Mouse (Mus musculus) lung, embryonic 16.5 days (tissue): ENCODE measurements around the gene Akr1b10. TPM values are rescaled to one million over a fixed set of nuclear protein-coding genes. Genes with fewer than 3 reads are reported as not detected.

ENCODE experiments used
- ATAC-seq: fragments of 200-750 bp; cut with Nextera tagmentation; 2 replicates; pipeline ENCODE4 v1.8.0; 2017; ENCODE audit warnings: low read depth, mild to moderate bottlenecking, moderate library complexity
- H3K27ac ChIP-seq: fragments of 300-500 bp; sonication (generic); 2 replicates; pipeline ENCODE4 v1.5.1; 2014; ENCODE audit warnings: mild to moderate bottlenecking, control low read depth, low read length
- H3K27me3 ChIP-seq: fragments of 300-500 bp; sonication (generic); 2 replicates; pipeline ENCODE4 v1.6.1; 2014; ENCODE audit warnings: low read depth, low read length, mixed read lengths; ENCODE audit not compliant: control insufficient read depth, insufficient read depth
- H3K36me3 ChIP-seq: fragments of 300-500 bp; sonication (generic); 2 replicates; pipeline ENCODE4 v1.6.1; 2014; ENCODE audit warnings: low read length; ENCODE audit not compliant: control insufficient read depth, insufficient read depth
- H3K4me1 ChIP-seq: fragments of 300-500 bp; sonication (generic); replicated peaks from 2 replicates; pipeline ENCODE4 v1.6.1; 2014; ENCODE audit warnings: low read length, mixed read lengths; ENCODE audit not compliant: control insufficient read depth, insufficient read depth
- H3K4me2 ChIP-seq: fragments of 300-500 bp; sonication (generic); 2 replicates; pipeline ENCODE4 v1.6.1; 2014; ENCODE audit warnings: low read depth, low read length, control low read depth
- H3K4me3 ChIP-seq: fragments of 300-500 bp; sonication (generic); 2 replicates; pipeline ENCODE4 v1.5.1; 2014; ENCODE audit warnings: mild to moderate bottlenecking, low read length, control low read depth
- H3K9ac ChIP-seq: fragments of 300-500 bp; sonication (generic); 2 replicates; pipeline ENCODE4 v1.6.1; 2014; ENCODE audit warnings: low read length, control low read depth
- H3K9me3 ChIP-seq: fragments of 300-500 bp; sonication (generic); 2 replicates; pipeline ENCODE4 v1.6.1; 2016; ENCODE audit warnings: low read length; ENCODE audit not compliant: control insufficient read depth
- WGBS: fragments of 180-500 bp; shearing (Covaris S2); extraction: QIAGEN DNeasy Blood & Tissue Kit; methylation state at CpG from one replicate; pipeline ENCODE4 v1.1.7; 2014; 5-methylcytosine and 5-hydroxymethylcytosine counted together
- polyA plus RNA-seq: library from polyadenylated mRNA; unstranded; fragments of >200 nt; fragmentation: Nextera tagmentation; extraction: Ambion mirVana; gene quantifications from 2 replicates; pipeline ENCODE4 v1.2.1, GENCODE M21; 2015

The Akr1b10 gene
- polyA plus RNA-seq, 1 experiment from 2014 or later = 25.3 TPM

GRCm38 (mm10) chr6:34419071-34419470 is 35.1 kb downstream of the Akr1b10 start:
- no peaks in the 10 kb centered on the region for H3K9me3 ChIP-seq

GRCm38 (mm10) chr6:34439006-34439405 is 55.0 kb downstream of the Akr1b10 start:
- Histone ChIP-seq H3K9ac (no peak overlapping the region), H3K27me3 (no peaks in the 10 kb centered on the region), H3K4me3 (no peak overlapping the region), H3K36me3 (no peaks in the 10 kb centered on the region), H3K9me3 (no peaks in the 10 kb centered on the region), H3K4me1 (no peaks in the 10 kb centered on the region), H3K4me2 (no peak overlapping the region), H3K27ac (no peak overlapping the region)
- no peak for ATAC-seq
- WGBS = 50% methylated on average over 2 of the region's 2 CpGs

More at GRCm38 (mm10) chr6:34419071-34419470, 35.1 kb downstream of the Akr1b10 start:
- H3K27ac ChIP-seq = no peak overlapping the region
- no peaks in the 10 kb centered on the region for H3K36me3 ChIP-seq
- H3K4me3 ChIP-seq = no peak overlapping the region
- H3K4me2 ChIP-seq = no peak overlapping the region
- no peak for ATAC-seq
- no peaks in the 10 kb centered on the region for H3K4me1 ChIP-seq
- H3K27me3 ChIP-seq = no peaks in the 10 kb centered on the region
- no peak overlapping the region for H3K9ac ChIP-seq

GRCm38 (mm10) chr6:34441556-34442257 is 57.7 kb downstream of the Akr1b10 start:
- H3K4me2 ChIP-seq = no peak overlapping the region
- no peak overlapping the region for H3K4me3 ChIP-seq
- WGBS = 53% methylated on average over 9 of the region's 9 CpGs
- no peaks in the 10 kb centered on the region for H3K27me3 ChIP-seq
- no peak overlapping the region for H3K9ac ChIP-seq
- no peaks in the 10 kb centered on the region for H3K9me3 ChIP-seq
- no peaks in the 10 kb centered on the region for H3K4me1 ChIP-seq
- H3K27ac ChIP-seq = no peak overlapping the region
- no peak for ATAC-seq
- no peaks in the 10 kb centered on the region for H3K36me3 ChIP-seq

- H3K27me3 ChIP-seq = no peaks in the 10 kb centered on the region
- H3K36me3 ChIP-seq = no peaks in the 10 kb centered on the region
- no peaks in the 10 kb centered on the region for H3K4me1 ChIP-seq
- no peak overlapping the region for H3K27ac ChIP-seq
- no peak overlapping the region for H3K9ac ChIP-seq
- no peak for ATAC-seq
- H3K4me2 ChIP-seq = no peak overlapping the region
- H3K9me3 ChIP-seq = no peaks in the 10 kb centered on the region
- 67% methylated on average over 2 of the region's 2 CpGs for WGBS
- H3K4me3 ChIP-seq = no peak overlapping the region
Observed at GRCm38 (mm10) chr6:34443791-34444190, 59.8 kb downstream of the Akr1b10 start.

Other genes with a start within 250 kb of the Akr1b10 start
- 58.7 and 60.1 TPM in 2 replicates for gene Slc35b4, start 207.1 kb upstream of the Akr1b10 start, polyA plus RNA-seq
- gene Akr1b3, start 66.7 kb upstream of the Akr1b10 start, polyA plus RNA-seq = 120 and 122 TPM in 2 replicates
- 7.5 and 8.2 TPM in 2 replicates for gene Akr1b8, start 30.1 kb upstream of the Akr1b10 start, polyA plus RNA-seq
- gene Akr1b7, start 28.1 kb downstream of the Akr1b10 start, polyA plus RNA-seq = 0.38 TPM in 1 of 2 replicates, not detected in the other
- gene Bpgm, start 92.0 kb downstream of the Akr1b10 start, polyA plus RNA-seq = 65.1 and 69.4 TPM in 2 replicates
- 243 and 279 TPM in 2 replicates for gene Cald1, start 214.3 kb downstream of the Akr1b10 start, polyA plus RNA-seq